Mouse (Mus musculus): ENCODE measurements around the gene Trim72.
A peak's percentile ranks its signal among the peaks of the same experiment; 100 is the strongest.

The Trim72 gene

DNA sequence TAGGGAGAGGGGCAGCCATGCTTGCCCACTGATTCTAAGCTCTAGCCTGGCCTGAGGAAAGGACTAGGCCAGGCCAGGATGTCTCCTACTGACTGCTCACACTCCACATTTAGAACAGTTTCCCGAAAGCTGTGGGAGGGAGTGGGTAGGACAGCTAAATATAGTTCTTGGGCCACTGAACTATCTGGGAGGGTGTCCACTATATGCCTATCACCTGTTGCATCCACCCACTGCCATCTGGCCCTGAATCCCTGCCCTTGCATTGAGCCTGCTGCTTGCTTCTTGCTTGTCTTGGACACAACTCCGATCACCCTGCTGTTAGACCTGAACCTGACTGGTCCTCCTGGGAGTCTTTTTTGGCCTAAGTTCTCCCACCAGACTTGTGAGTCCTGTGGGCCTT, at the start of gene Trim72:
TSS of gene Trim72 (plus strand) at position 262 of the 400 bp plus-strand sequence.
- no peak for DNase-seq (ENCODE audit: low spot score)

DNA sequence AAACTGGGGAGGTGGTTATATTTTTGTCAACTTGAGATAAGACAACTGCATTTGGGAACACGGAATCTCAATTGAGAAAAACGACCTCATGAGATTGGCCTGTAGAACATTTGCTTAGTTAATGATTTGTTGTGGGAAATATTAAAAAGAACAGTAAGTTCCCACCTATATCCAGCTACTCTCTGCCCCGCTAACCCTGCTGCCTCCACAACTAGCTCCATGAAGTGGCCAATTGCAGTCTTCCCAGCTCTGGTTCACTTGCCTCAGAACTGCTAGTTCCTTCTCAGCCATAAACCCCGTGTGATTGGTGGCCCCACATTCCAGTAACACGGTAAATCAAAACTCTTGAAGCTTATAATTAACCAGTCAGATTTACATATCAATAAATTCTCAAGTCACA, 44.4 kb upstream of the Trim72 start:
- DNase-seq (ENCODE audit: low spot score): no peak

DNA sequence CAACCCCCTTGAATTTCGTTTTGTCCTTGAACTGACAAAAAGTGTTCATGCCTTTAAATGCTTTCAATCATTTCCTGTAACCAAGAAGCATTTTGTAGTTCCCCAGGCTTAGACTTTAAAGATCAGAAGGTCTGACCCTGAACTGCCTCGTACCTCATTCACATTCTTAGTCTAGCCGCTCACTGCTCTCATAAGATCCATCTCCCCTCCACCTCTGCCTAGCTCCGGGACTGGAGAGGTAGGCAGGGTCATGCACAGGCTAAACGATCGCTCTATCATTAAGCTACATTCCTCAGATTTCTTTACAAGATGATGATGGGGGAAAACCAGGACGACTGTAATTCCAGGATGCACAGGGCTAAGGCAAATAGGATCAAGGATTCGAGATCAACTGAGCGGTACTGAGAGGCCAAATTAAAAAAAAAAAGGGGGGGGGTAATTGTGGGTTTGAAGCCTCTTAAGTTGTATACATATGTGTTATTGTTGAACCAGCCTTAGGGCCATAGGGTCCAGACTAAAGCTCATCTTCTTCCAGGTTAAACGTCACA, 37.3 kb upstream of the Trim72 start:
- no peak for DNase-seq (ENCODE audit: low spot score)

DNA sequence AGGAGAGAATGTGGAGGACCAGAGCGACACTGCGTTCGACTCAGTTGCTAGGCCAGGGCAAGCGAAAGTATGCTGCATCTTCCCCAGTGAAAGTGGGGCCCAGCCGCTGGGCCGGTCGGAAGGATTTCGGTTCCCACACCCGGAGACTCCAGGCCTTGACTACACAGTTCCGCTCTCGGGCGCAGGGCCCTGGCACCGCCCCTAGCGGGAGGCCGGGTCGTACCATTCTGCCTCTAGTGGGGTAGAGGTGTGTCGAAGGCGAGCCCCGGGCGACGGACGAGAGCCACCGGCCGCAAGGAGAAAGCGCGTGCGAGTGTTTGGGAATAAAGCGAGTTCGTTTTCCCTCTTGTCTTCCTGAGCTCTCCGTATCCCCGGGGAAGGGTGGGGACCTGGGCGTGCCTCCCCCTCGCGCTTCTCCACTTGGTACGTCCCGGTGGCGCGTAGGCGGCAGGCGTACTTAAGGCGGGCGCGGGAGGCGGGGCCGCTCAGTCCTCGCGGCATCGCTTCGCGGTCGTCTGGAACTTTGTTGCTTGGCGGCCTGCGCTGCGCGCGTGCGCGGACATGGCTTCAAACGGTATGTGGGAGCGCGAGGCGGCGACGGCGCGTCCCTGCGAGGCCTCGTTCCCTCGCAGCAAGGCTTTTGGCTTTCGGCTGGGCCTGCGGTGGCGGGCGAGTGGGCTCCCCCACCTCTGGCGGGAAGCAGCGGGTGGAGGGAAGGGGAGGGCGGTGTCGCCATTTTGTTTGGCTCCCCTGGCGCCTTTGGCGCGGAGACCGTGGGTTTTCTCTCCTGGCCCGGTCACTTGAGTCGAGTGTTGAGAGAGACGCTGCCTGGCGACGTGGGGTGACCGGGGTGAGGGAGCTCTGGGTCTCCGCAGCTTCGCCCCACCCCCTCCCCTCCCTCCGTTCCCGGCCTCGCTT, 36.5 kb upstream of the Trim72 start, which contains the start of gene Fus:
TSS of gene Fus (plus strand) at position 454 of the 918 bp plus-strand sequence.
- peak; percentile 86 for DNase-seq (ENCODE audit: low spot score)

DNA sequence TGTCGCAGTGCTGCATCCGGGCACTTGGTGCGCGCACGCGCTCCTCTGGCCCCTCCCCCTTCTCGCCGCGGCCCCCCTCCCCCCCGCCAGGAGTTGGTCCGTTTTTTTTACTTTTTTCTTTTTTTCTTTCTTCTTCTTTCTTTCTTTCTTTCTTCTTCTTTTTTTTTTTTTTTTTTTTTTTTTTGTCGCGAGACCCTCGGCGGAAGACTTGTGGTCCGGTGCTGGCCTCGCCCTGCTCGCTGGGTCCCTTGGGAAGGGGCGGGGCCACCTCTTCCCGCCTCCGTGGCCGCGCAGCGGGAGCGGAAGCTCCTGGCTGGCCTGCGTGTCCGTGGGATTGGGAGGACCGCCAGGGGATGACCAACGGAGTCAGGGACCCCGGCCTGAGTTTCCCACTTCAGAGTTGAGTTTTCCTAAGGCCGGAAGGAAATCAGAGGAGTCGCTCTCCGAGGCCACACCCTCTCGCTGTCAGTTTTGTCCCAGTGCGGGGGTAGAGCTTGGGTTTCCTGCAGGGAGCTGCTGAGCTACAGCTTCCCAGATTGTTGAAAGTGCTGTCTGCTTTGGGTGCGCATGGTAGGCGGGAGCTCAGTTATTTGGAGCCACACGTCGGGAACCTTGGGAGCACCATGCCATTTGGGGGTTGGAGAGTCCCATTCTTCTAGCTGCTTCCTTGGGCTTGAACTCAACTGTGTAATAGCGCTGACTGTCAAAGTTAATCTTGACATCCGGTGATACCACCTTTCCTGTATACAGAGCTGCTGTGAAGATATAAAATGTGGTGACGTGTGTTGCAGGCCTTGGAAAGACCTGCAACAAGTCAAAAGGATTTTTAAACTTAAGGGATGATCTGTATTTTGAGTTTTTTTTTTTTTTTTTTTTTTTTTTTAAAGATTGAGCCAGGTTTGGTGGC, 35.6 kb upstream of the Trim72 start:
- peak; percentile 34 for DNase-seq (ENCODE audit: low spot score)

DNA sequence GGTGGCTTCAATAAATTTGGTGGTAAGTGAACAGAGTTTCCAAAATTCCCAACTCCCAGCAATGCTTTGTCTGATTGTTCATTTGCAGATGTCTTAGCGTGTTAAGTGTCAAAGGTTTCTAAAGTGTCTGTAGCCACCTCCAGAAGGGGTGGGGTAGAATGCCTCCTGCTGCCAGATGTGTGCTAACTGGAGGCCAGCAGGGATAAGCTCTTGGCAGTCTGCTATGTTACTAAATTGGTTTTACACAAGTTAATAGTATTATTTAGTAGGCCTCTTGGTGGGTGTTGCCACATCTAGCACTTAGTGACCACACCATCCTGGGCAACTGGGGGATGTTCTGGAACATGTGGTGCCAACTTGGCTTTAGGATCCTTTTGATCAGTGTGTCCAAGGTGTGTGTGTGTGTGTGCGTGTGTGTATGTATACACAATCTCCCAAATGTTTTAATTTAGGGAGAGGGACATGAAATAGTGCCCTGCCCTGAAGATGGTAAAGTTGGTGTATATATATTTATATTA, 29.3 kb upstream of the Trim72 start:
- DNase-seq (ENCODE audit: low spot score): no peak

DNA sequence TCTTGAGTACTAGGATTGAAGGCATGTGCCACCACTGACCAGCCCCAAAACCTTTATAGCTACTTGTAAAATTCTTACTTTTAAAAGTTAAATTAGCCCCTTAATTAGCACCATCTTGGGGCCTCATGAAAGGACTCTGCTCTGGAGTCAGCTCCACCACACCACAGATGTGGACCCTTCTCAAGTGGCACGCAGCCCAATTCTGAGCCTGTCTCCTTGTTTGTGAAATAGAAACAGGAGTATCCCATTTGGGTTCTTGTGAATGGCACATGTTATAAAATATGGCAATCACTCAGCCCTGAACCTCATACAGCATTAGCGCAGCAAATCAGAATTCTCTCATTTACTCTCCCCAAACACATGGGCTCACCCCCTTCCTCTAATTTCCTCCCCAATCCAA, 24.9 kb upstream of the Trim72 start:
- DNase-seq (ENCODE audit: low spot score): no peak

DNA sequence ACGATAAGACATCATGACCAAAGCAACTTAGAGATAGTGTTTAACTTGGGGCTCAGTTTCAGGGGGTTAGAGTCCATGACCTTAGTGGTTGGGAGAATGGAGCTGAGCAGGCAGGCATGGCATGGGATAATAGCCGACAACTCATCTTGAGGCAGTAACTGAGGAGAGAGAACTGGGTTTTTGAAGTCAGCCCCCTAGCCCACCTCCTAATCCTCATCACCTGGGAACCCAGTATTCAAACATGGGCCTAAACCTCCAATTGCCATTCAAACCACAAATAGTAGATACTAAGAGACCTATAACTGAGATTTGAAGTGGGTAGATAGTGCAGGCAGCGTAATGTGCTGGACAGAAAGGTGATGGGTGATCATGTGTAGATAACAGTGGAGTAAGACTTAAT, 23.1 kb upstream of the Trim72 start:
- DNase-seq (ENCODE audit: low spot score): no peak

DNA sequence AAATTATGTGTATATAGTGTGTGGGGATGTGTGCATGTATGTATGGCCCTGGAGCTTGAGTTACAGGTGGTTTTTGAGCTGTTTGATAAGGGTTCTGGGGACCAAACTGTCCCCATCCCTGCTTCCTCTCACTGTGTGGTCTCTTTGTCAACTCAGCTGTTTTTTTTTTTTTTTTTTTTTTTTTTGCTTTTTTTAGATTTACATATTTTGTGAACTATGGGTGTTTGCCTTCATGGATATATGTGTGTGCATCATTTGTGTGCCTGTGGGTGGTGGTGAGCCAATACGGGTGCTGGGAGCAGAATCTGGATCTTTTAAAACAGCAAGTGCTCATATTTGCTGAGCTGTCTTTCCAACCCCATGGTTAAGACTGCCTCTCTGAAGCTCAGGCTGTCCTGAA, 14.8 kb upstream of the Trim72 start:
- no peak for DNase-seq (ENCODE audit: low spot score)

DNA sequence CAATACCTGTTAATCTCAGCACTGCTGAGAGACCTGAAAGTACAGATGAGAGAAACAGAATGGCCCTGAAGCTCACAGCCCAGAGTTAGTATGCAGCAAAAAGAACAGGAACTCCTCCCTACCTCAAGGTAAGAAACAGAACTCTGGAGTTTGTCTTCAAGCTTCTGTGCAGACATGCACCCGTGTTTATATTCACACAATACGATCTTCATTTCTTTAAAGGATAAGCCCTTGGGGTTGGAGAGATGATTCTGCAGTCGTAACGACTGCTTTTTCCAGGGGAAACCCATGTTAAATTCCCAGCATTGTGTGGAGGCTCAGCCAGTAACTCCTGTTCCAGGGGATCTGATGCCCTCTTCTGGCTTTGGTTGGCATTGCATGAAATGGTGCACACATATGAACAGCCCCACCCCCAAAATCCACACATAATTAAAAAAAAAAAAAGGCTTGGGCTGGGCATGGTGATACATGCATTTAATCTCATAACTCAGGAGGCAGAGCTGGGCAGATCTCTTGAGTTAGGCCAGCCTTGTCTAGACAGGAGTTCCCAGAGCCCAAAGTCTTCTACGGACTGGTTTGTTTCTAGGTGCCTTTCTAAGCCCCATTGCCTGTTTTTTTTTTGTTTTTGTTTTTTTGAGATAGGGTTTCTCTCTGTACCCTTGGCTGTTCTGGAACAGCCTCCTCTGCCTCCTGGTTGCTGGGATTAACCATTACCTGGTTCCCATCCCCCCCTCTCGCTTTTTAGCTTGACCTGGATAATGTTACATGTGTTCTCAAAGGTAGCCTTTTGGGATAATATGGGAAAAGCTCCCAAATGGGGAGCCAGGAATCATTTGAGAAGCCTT, 11.9 kb upstream of the Trim72 start:
- no peak for DNase-seq (ENCODE audit: low spot score)

DNA sequence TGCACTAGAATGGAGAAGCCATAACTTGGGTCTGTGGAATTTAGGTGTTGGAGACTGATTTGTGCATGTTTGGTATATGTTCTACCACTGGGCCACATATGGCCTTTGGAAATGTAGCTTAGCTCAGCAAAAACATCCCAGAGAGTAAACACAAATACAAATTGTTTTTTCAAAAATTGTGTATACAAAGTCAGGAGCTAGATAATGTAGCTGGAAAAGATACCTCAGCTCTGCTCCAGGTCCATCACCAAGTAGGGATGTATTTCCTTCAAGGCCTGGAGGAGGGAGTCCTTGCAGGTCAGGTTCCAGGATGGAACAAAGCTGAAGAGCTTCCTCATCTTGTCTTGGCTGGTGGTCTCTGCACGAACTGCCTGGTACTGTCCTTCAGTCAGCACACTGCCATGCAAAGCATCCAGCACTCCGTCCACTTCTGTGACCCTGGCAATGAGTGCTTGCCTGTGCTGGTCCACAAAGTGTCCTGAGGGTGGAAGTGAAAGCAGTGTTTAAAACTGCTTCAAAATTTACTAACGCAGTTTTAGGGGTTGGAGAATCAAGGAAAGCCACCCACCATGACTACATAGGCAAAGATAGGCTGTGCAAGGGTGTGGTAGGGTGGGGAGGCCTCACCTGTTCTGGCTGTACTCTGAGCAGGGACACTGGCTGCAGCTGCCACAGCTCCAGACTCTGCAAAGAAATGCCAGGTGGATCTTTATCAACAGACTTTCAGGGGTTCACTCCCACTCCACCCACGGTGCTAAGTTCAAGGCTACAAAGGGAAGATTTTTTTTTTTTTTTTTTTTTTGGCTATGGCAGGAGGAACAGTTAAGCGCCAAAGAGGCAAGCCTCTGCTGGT, 11.0 kb upstream of the Trim72 start:
- no peak for DNase-seq (ENCODE audit: low spot score)

DNA sequence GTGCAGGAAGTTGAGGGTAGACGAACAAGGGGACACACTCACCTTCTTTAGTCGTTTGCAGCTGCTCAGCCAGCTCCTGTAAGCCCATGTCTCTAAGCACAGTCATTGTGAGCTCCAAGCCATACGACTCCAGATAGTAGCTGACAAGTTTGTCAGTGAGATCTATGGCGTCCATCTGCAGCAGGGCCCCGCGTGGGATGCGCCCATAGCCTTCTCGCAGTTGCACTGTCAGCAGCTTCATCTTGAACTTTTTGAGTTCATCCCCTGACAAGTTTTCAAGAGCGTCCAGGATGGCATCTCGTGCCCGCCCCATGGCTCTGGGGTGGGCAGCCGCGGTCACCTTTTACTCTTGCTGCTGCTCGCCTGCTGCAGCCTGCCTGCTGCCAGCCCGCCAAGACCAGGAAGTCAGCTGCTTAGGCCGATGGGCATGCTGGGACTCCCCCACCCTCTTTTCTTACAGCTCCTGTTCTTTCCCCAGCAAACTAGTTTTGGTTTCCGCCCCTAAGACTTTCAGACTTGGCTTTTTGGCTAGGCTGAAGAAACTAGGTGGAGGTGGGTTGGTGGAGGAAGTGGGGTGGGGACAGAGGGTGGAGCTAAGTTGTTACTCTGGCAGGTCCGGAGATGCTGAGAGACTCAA, 10.3 kb upstream of the Trim72 start, which contains the start of gene Pycard:
TSS of gene Pycard (minus strand) at position 527 of the 637 bp plus-strand sequence.
- no peak for DNase-seq (ENCODE audit: low spot score)

DNA sequence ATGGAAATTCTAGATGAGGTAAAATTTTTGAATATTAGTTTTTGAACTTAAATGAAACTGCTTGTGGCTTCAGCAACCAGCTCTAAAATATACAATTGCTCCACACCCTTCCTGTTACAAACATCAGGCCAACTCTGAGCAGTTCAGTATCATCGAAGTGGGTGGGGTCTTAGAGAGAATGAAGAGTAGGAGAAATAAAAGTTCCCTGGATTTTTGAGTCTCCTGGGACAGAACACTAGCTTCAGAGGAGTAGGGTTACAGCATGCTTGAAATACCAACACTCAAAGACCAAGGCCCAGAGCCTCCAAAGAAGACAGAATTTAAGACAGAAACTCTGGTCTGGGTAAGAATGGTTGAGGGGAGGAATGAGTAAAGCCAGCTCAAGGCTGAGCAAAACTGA, 4.3 kb upstream of the Trim72 start:
- no peak for DNase-seq (ENCODE audit: low spot score)

DNA sequence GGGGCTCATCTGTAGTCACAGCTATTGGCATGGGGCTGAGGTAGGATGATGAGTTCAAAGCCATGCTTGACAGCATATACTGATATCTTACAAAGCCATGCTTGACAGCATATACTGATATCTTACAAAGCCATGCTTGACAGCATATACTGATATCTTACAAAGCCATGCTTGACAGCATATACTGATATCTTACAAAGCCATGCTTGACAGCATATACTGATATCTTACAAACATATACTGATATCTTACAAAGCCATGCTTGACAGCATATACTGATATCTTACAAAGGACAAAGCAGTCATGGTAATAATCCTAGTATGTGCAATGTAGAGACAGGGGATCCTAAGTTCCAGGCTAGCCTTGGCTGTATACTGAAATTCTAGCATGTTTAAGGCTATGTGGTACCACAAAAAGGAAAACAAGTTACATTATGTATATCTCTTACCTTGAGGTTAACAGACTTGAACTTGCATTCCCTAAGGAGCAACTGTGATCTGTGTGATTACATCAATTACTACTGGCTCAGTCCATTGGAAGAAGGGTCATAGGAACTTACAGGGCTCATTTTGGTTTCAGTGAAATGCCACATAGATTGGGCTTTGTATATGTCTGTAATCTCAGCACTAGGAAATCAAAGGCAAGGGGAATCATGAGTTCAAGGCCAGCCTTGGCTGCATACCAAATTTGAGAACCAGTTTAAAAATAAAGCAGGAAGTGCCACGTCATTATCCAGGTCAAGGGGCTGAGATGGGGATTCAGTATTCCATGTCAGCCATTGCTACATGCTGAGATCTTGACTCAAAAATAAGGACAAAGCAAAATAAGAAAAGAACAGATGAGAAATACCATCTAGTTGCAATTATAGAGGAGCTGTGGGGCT, 3.4 kb upstream of the Trim72 start:
- no peak for DNase-seq (ENCODE audit: low spot score)

DNA sequence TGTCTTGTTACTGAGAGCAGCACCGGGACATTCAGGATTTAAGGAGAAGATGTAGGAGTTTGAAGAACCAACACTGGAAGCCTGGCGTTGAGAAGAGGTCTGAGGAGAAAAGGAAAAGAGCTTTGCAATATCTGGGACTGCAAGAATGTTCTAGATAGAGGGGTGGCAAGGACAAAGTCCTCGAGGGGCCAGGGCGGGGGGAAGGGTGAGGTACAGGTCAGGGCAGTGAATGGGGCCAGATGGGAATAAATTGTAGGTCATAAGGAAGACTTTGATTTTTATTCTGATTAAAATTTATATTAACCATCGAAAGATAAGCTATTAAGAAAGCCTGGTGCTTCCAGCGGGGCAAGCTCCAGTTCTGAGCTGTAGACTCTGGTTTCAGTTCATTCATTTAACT, 651 bp upstream of the Trim72 start:
- DNase-seq (ENCODE audit: low spot score): no peak

DNA sequence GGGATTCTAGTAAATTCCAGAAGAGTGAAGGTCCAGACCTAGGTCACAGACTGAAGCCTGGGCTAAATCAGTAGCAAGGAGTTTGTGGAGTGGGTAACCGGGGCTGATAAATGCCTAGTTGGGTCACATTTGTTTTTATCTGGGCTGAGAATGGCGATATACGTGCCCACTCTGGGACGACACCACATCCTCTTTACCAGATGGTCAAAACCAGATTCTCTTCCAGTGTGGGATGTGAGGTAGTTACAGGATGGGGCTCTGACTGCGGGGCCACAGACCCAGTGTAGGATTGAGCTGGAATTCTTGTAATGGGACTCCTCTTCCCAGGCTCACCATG, 369 bp downstream of the Trim72 start:
- DNase-seq (ENCODE audit: low spot score): no peak

DNA sequence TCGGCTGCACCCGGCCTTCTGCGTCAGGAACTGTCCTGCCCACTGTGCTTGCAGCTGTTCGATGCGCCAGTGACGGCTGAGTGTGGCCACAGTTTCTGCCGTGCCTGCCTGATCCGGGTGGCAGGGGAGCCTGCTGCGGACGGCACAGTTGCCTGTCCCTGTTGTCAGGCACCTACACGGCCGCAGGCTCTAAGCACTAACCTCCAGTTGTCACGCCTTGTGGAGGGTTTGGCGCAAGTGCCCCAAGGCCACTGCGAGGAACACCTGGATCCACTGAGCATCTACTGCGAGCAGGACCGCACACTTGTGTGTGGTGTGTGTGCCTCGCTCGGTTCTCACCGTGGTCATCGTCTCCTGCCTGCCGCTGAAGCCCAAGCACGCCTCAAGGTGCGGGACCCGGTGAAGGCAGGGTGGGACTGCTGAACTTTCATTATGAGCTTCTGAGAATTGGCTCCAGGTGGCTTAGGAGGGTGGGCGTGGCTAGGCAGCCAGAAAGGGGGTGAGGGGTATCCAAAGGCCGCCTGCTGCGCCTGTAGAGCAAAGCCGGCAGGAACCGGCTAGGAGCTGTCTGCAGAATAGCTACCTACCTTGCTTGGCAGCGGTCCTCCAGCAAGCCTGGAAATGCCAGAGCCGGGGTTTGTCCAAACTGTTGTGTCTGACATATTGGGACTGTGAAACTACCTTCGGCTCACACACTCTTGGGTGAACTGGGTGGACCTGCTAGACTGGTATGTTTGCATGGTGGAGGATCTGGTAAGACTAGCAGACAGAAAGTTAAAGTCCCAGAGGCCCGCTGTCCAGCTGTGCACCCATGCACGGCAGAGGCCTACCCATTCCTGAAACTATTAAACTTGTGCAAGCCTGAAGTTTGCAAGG, 976 bp downstream of the Trim72 start:
- DNase-seq (ENCODE audit: low spot score): no peak

DNA sequence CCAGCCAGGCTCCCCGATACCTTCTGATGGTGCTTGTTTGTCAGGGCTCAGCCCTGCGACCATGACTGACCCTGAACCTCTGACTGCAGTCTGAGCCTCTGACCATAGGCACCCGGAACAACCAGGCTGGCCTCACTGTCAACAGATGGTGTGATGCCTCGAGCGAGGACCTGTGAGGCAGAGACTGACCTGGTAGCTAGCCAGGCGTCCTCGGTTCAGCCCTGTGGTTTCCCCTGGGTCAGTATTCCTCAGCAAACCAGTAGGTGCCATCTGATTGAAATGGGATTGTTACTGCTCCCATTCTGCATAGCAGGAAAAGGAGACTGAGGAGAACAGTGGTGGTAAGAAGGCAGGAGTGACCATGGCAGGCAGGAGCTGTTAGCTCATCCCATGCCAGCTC, 2.4 kb downstream of the Trim72 start:
- DNase-seq (ENCODE audit: low spot score): no peak
